Mouse (Mus musculus): ENCODE measurements around the gene Ccdc136. TPM values are rescaled to one million over a fixed set of nuclear protein-coding genes. Genes with fewer than 3 reads are reported as not detected.

The Ccdc136 gene
- total RNA-seq, 2 experiments from 2014 or later: 10.1 to 12.9 TPM

DNA sequence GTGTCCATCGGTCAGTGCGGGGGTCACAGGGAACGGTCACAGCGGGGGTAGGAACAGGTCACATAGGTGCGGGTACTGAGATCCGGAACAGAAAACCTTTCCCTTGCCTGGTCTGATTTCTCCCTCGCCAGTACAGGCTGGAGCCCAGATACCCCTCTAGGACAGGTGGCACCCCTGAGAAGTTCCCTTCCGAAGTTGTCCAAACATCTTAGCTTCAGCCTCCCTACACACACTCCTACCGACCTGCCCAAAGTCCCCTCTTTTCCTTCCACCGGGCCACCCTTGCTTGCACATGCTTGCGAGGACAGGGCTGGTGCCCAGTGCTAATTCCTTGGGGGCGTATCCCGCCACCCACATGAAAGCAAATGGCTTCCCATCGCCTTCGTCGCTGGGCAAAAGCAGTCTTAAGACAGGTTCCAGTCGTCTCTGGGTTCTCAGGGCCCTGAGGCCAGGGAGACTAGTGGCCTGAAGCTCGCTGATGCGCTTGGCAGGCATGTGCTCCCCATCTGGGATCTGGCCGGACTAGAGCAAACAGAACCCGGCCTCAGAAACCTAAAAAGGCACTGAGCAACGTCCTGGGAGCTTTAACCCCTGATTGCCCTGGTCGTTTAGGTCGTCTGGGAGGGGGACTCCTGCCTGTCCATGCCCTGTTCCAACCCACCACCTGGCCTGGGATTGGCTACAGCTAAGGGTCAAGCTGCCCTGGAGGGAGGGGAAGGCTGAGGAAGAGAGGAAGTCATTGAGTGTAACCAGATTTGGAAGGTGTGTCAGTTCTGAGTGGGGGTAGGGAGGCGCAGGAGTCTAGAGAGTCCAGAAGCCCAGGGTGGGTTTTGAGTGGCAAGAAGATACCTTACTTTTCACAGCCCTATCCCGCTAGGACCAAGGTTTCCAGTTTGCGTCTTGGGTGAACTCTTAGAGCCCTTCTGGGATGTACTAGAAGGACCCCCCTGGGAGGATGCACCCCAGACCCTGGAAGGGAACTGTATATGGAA is 38.0 kb downstream of the Ccdc136 start:
- peak; percentile 68 to 72 for DNase-seq
- intact Hi-C loops (cut with DNase I): no loop called here

DNA sequence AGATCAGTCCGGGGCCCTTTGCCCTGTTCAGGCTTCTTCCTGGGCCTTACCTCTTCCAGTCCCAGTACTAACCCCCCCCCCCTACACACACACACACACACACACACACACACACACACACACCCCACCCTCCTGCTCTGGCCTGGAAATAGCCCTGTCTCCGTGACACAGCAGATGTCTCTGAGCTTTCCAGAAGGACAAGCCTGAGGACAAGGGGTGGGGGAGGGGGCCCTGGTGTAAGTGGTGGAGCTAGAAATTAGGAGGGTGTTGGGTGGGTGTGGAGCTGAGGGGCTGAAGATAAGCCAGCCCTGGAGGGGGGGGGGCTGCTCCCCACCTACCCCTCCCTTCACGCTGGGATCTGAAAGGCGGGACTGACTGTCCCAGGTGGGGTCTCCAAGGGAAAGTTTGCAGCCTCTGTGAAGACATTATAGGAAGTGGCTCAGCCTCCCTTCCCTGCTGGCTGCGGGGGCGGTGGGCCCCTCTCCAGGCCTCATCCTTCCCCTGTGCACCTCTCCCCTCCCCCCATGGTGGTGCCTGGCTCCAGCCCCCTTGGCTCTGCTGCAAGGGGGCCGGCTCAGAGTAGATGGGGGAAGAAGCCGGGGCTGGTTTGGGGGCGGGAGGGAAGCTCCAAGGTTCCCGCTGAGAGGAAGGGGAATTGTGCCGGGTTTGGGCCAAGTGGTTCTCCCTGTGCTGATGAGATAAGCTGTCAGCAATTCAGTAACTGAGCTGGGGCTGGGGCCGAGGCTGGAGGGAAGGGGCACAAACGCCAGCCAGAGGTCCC is 39.0 kb downstream of the Ccdc136 start:
- intact Hi-C loops (cut with DNase I): no loop called here
- peak; percentile 58 for DNase-seq

GRCm38 (mm10) chr6:29435940-29436451 is 39.9 kb downstream of the Ccdc136 start:
- intact Hi-C loops (cut with DNase I): no loop called here
- peak; percentile 32 to 45 for DNase-seq

GRCm38 (mm10) chr6:29436461-29436934 is 40.4 kb downstream of the Ccdc136 start:
- intact Hi-C loops (cut with DNase I): no loop called here
- DNase-seq: peak; percentile 55 to 62

DNA sequence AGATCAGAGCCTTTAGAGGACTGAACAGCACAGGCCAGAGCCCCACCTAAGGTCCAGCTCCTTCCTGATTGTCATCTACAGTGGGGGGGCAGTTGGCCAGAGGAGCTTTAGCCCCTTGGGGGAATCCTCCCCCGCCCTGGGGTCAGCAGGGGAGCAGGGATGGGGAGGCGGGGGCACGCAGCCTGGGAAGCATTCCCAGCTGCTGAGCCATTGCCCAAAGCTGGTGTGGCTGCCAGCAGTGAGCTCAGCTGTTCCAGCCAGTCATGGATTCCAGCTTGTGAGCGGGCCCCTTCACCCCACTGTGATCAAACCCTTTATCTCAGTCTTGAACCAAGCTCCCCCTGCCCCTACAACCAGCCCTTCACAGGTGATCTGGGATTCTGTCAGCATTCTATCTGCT is 43.1 kb downstream of the Ccdc136 start:
- intact Hi-C loops (cut with DNase I): no loop called here
- peak; percentile 47 to 63 for DNase-seq

GRCm38 (mm10) chr6:29439789-29440188 is 43.7 kb downstream of the Ccdc136 start:
- intact Hi-C loops (cut with DNase I): no loop called here
- no peak for DNase-seq

- peak in 1 of 2 experiments; percentile 37 for DNase-seq
- intact Hi-C loops (cut with DNase I): no loop called here
These were observed 48.7 kb downstream of the Ccdc136 start for GRCm38 (mm10) chr6:29444773-29445172.

DNA sequence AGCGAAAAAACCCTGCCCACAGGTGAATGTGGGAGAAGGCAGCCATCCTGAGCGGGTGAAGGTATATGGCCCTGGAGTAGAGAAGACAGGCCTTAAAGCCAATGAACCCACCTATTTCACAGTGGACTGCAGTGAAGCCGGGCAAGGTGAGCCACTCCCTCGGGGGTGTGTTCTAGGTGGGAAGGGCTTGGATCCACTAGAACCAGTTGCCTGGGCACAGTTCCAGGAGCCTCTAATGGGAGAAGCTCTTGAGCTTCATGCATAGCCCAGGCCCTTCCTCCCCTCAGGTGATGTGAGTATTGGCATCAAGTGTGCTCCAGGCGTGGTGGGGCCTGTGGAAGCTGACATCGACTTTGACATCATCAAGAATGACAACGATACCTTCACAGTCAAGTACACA is 49.2 kb downstream of the Ccdc136 start:
- intact Hi-C loops (cut with DNase I): no loop called here
- peak in 1 of 2 experiments; percentile 13 for DNase-seq

DNA sequence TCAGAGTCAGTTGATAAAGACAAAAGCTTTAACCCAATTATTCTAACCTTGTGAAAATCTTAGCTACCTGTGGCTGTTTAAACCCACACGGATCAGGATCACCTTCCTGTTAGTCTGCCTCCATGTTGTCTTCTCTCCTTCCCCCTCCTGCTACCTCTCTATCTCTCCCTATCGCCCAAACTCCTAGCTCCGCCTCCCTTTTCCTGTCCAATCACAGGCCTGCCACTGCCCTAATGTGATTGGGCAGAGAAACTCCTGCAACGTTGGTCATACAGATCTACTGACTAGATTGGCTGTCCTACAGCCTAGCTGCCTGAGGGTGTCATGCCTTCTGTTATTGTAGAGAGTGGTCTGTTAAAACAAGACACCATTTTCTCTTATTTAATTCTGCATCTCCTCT is 53.7 kb downstream of the Ccdc136 start:
- DNase-seq: no peak
- intact Hi-C loops (cut with DNase I): no loop called here

- intact Hi-C loops (cut with DNase I): no loop called here
- DNase-seq: no peak
These were observed 54.6 kb downstream of the Ccdc136 start for GRCm38 (mm10) chr6:29450667-29451066.

DNA sequence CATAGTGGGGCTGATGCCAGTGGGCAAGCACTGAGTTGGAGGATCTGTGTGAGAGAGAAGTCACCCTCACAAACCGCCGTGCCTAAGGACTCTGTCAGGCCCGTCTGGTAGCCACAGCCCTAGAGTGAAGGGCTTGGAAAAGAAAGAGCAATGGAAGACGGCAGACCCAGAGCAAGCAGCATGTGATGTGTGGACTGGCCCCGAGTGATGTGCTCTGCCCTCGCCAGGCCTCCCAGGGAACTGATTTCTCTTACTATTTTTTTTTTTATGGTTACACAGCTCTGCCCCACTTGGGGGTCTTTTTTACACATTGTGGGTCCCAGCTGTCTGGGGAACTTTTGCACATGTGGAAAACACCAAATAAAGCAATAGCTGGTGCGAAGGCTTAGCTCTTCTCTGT is 65.4 kb downstream of the Ccdc136 start:
- no peak for DNase-seq
- intact Hi-C loops (cut with DNase I): no loop called here

- intact Hi-C loops (cut with DNase I): no loop called here
- no peak for DNase-seq
These were observed 67.3 kb downstream of the Ccdc136 start for GRCm38 (mm10) chr6:29463388-29463787.

GRCm38 (mm10) chr6:29467583-29468354 is 71.7 kb downstream of the Ccdc136 start, which contains the start of gene Atp6v1f:
TSS of gene Atp6v1f (plus strand) at chr6:29467718.
- peak; percentile 84 to 89 for DNase-seq
- intact Hi-C loops (cut with DNase I): no loop called here

GRCm38 (mm10) chr6:29468851-29469250 is 72.7 kb downstream of the Ccdc136 start:
- DNase-seq: no peak
- intact Hi-C loops (cut with DNase I): no loop called here

- intact Hi-C loops (cut with DNase I): no loop called here
- DNase-seq: no peak
These were observed 75.0 kb downstream of the Ccdc136 start, which contains the start of gene Atp6v1fnb for GRCm38 (mm10) chr6:29471137-29471536. TSS of gene Atp6v1fnb (plus strand) at chr6:29471437.

DNA sequence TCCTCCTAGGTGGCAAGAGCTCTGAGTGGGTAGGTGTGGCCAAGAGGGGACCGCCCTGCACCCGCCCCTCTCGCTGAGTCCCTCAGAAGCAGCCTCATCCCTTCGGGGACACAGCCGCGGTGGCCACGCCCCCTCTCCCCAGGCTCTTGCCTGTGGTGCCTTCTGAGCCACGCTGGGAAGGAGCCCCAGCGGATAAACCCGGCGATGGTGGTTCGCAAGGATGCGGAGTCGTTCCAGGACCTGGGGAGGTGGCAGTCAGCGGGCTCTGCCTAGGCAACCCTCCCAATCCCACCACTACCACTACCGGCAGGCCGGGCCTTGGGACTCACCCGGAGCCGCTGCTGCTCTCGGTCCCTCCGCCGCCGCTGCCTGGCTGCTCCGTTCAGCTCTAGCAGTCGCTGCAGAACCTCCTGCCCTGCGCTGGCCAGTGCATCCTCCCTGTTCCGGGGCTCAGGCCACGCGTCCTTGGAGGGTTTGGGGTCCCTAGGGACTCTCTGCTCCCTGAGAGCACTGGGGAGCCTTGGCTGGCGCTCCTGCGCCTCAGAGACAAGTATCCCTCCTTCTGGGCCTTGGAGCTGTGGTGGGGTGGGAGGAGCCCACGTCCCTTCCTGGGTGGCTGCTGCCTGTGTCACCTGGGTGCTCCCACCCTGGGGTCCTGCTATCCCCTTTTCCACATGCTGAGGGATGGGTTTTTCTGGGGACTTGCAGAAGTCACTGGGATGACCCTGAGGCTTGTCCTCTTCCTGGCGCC is 78.0 kb downstream of the Ccdc136 start:
- intact Hi-C loops (cut with DNase I): no loop called here
- DNase-seq: peak; percentile 44 to 45

DNA sequence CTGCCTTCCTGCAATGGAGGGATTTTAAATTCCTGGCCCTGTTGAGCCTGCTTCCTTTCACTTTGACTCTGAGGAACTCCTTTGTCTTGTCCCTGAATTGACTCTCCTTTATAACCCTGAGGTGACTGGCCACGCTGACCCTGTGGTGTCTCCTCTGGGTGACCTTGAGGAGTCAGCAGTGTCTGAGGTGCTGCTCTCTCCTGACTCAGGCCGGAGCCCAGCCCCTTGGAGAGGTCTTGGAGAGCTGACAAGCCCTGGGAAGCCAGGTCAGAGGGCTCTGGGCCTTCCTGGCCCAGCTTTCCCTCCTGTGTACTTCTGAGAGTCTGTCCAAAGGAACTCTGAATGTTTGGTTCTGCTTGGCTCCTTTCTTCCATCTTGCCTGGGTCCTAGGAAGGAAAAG is 78.6 kb downstream of the Ccdc136 start:
- intact Hi-C loops (cut with DNase I): no loop called here
- no peak for DNase-seq

Data from gastrocnemius, postnatal 36 days (tissue).